Mouse (Mus musculus) adrenal gland, postnatal 10 days (tissue): Measurements from ENCODE around the gene Lhx3. TPM values are rescaled to one million over a fixed set of nuclear protein-coding genes. Genes with fewer than 3 reads are reported as not detected.
A peak's percentile ranks its signal among the peaks of the same experiment; 100 is the strongest.

Source experiments
- DNase-seq: peaks from one replicate; pipeline ENCODE4 v3.0.0; 2021; ENCODE audit warnings: mixed read lengths
- long read RNA-seq, 2 experiments: library from polyadenylated mRNA; stranded (forward); transcript quantifications; one replicate each; pipeline ENCODE4 v2.0.0; 2021
- total RNA-seq, 2 experiments: library from RNA; stranded (reverse); gene quantifications; 2 replicates each; pipeline ENCODE4 v1.2.3; 2021

Gene Lhx3
- total RNA-seq: under 1 TPM; 0.27 to 0.64 TPM
- long read RNA-seq, experiment 1, partial matches to known transcripts: 1 of 1 reads
- long read RNA-seq, experiment 1, other reads (novel, unspliced or antisense): 0 of 1 reads
- long read RNA-seq, experiment 2, partial matches to known transcripts: 0 of 2 reads
- long read RNA-seq, experiment 2, other reads (novel, unspliced or antisense): 0 of 2 reads

GRCm38 (mm10) chr2:26208126-26208789, at the start of gene Lhx3:
TSS of gene Lhx3 (minus strand) at chr2:26208289.
- DNase-seq: peak; percentile 97

DNA sequence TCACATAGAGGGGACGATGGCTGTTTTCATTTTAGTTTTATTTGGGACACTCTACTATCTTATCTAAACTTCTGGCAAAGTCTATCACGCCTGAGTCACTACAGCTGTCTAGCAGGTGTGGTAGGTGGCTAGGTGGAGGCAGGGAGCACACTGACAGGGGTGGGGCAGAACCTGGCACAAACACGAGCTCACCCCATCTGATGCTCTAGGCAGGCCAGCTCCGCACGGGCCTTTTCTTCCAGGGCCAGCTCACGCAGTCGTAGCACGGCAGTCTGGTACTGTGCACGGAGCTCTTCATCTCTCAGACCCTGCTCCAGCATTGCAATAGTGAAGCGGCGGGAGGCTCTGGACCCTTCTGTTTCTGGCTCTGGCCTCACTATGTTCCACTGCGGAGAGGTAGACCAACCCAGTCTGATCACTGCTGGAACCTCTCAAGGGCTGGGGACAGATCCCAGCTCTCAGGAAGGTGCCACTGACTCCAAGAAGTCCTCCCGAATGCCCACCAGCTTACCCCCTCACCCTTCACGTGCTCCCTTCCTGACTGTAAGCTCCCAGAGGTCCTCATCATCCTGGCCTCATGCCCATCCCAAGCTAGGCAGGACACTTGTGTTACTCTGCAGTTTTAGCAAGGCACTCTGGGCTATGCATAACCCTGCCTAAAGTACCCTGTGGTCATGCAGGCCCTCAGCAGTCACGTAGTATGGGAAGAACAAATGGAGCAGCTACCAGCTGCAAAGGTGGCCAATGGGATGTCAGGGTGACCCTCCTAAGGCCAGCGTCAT, 49.4 kb upstream of the Lhx3 start:
- DNase-seq: no peak

- no peak for DNase-seq
Observed at GRCm38 (mm10) chr2:26254816-26255215, 46.7 kb upstream of the Lhx3 start.

- no peak for DNase-seq
Observed at GRCm38 (mm10) chr2:26252514-26253206, 44.6 kb upstream of the Lhx3 start.

GRCm38 (mm10) chr2:26247531-26247930, 39.4 kb upstream of the Lhx3 start:
- peak; percentile 18 for DNase-seq

- DNase-seq: no peak
Observed at GRCm38 (mm10) chr2:26240841-26241240, 32.8 kb upstream of the Lhx3 start.

DNA sequence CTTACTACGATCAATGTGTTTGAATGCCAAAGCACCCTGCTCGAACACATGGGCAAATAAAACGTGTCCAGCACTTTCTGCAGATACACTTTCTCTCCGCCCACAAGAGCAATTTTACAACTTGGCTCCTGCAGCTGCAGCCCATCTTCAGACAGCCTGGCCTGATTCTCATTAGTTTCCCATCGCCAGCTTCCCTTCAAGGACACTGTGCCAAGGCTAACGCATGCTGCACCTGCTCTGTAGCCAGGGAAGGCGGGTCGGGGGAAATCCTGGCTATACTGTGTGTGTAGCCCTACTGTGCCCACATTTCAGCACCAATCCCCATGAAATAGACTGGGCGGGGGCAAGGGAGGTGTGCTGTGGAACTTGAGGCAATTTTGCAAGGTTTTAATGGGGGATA, 32.2 kb upstream of the Lhx3 start:
- peak; percentile 24 for DNase-seq

DNA sequence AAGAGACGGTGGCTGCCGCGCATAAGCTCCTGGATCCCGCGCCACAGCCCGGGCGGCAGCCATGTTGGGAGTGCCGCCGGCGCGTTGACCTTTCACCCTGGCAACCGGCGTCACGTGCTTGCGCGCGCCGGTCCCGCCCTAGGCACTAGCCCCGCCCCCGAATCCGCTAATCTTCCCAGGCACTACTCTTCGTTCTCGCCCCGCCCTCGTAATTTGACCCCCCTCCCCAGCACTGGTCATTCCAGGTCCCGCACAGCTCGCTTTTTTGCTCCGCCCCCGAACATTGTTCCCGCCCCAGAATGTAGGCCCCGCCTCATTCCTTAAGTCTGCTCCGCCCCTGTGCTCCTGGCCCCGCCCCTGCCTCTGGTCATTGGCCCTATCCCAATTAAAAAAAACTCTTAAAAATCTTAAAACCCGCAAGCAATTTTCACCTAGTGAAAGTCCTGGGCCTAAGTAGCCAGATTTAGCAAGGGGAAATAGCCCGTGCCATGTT, 29.2 kb upstream of the Lhx3 start, which contains the start of gene Qsox2:
Gene Qsox2 (minus strand): TSS at position 236 of the 493 bp plus-strand sequence.
- DNase-seq: peak; percentile 97

- no peak for DNase-seq
Observed at GRCm38 (mm10) chr2:26236681-26237289, 28.7 kb upstream of the Lhx3 start.

GRCm38 (mm10) chr2:26234771-26235170, 26.7 kb upstream of the Lhx3 start:
- DNase-seq: no peak

- no peak for DNase-seq
Observed at GRCm38 (mm10) chr2:26234253-26234652, 26.2 kb upstream of the Lhx3 start.

GRCm38 (mm10) chr2:26231366-26231765, 23.3 kb upstream of the Lhx3 start:
- no peak for DNase-seq

DNA sequence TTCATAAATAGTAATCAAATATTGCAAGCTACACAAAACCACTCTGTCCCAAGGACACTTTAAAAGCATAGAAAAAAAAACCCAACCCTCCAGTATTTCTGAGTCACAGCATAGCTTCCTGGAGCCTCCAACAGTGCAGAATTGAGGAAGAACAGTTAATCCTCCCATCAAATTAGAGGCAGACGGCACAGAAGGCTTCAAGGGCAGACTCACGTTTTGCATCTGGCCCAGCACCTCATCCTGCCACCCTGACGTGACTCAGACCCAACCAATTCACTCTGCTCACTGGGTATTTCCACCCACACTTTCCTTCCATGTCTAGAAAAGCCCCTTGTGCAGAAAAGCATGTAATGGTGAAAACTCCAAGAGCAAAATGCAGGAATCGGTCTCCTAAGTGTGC, 22.2 kb upstream of the Lhx3 start:
- no peak for DNase-seq

DNA sequence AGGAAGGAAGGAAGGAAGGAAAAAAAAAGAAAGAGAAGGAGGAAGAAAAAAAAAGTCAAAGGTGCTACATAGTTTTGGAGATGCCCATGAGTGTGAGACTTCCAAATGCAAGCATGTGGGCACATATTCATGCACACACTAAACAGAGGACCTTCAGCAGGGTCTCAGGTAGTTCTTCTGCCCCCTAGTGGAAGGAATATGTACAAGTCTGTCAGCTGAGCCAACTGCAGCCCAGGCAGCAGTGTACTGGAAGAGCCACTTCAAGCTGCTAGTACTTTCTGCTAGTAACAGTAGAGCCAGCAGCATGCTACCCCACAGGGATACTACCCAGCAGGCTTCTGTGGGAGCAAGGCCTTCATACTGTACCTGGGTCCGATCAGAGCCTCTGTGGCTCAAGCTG, 19.7 kb upstream of the Lhx3 start:
- DNase-seq: peak; percentile 52

DNA sequence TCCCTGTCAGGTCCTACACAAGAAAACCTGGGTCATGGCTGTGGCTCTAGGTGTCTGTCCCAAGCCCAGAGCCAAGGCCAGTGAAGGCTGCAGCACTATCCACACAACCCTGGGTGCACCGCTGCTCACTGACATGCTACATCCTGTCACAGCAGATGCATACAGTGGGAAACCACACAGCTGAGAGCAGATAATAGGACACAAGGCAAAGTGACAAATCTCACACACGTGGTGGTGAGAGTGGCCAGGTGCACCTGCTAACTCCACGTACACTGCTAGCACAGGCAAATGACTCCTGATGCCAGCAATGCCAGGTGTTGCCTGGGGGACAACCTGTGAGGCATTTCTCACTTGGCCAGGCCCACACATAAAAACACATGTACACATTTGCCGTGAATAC, 17.2 kb upstream of the Lhx3 start:
- DNase-seq: no peak

- DNase-seq: no peak
Observed at GRCm38 (mm10) chr2:26223961-26224360, 15.9 kb upstream of the Lhx3 start.

GRCm38 (mm10) chr2:26214526-26214925, 6.4 kb upstream of the Lhx3 start:
- DNase-seq: peak; percentile 72

DNA sequence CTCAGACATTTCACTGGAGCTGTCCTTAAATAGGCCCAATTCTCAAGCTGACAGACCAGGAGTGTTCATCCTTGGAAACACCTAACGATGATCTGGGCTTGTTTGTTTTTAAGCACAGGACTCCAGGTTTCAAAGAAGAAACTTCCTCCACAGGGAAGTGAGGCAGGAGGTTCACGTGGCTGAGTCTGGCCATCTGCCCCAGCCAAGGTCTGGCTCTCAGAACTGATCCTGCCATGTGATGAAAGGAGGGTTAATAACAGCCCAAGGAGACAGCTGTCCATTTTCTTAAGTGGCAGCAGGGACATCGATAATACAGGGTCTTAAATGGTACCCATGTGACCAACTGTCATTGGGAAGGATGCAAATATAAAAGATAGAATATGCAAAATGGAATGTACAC, 1.5 kb upstream of the Lhx3 start:
- no peak for DNase-seq

DNA sequence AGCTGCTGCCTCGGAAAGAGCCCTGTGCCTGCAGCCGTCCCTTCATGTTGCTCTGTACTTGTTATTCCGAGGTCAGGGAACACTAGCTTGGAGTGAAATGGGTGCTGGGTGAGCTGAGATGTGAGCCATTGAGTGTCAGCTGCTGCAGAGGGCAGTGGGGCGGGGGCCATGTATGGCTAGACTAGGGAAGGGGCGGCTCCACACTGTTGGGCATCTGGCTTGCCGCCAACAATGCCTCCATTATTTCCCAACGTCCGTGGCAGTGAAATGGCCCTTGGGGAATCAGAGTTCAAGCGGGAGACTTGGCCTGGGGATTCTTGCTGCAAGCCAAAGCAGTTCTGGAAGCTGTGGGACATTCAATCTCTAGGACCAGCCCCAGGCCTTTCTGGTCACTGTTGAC, 530 bp downstream of the Lhx3 start:
- DNase-seq: peak; percentile 60

DNA sequence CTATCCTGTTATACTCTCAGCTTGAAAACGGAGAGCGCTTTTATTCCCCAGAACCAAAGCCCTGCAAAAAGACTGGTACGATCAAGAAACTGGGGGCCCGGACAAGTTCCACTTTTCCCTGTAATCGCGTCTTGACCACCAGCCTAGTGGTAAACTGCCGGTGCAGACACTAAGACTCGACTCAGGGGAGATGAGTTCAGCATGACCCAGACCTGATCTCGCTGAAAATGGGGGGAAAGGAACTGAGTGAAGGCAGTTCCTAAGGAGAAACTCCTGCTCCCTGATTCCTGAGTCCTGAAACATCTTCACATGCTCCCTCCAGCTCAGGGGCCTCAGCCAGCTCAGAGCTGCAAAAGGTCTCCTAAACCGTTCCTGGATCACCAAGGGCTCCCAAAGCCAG, 2.3 kb downstream of the Lhx3 start:
- DNase-seq: no peak

DNA sequence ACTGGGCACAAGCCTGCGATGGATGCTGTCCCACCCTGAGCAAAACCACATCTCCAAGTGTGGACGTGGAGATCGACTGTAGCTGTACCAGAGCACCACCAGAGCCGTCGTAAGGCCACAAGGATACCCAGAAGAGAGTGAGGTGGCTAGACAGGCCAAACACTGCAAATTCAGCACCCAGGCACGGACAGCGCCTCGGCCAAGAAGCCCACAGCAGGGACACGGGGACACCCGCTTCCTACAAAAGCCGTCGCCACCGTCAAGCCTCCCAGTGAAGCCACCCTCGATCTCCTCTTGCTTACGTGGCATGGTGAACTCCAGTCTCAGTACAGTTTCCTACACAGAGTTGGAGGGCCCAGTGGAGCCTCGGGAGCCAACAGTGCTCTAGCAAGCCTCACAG, 3.0 kb downstream of the Lhx3 start:
- peak; percentile 77 for DNase-seq

DNA sequence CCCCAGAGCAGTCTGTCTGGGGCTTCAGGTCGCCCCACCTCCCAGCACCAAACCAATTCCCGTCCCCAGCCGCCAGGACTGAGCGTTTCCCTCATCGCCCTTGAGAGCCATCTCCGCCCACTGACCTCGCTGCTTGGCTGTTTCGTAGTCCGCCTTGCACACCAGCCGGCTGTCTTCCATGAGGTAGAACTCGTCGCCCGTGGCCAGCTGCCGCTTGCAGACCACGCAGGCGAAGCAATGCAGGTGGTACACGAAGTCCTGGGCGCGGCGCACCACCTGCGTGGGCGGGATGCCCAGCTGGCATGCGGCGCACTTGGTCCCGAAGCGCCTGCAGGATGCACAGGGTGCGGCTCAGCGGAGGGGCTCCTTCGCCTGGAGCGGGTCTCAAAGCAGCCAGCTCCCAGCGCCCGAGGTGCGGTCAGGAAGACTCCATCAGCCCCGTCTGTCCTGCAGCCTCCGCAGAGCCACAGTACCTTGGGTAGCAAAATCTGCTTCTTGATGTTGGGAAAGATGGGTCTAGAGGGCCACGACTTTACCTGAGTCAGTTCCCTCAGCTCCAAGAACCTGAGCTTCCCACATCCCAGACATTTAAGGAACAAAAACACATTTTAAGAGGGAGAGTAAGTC, 5.1 kb downstream of the Lhx3 start:
- peak; percentile 66 for DNase-seq
